Mouse (Mus musculus) MEL (cell line): ENCODE measurements around the gene Zfp74. TPM values are rescaled to one million over a fixed set of nuclear protein-coding genes. Genes with fewer than 3 reads are reported as not detected.

Experiments
- DNase-seq: peaks from one replicate; pipeline ENCODE4 v3.0.0; 2011; ENCODE audit warnings: low read depth, low spot score
- H3K27ac ChIP-seq: 2 replicates; pipeline ENCODE4 v1.5.1; 2012; ENCODE audit warnings: low read depth, mild to moderate bottlenecking, control low read depth, low read length, moderate library complexity; ENCODE audit not compliant: control insufficient read depth
- H3K27me3 ChIP-seq, 2 experiments: fragments of 150-350 bp in 1 of 2; sonication (generic) in 1 of 2; 2 replicates each; pipeline ENCODE4 v1.6.1; 2012; ENCODE audit warnings: low read length in 2 of 2, mild to moderate bottlenecking in 2 of 2, improper control_type of control experiment in 1 of 2, moderate library complexity in 1 of 2; ENCODE audit not compliant: insufficient read depth in 2 of 2, control insufficient read depth in 1 of 2
- H3K36me3 ChIP-seq, 2 experiments: 2 replicates each; pipeline ENCODE4 v1.6.1; 2012 to 2014; ENCODE audit warnings: low read length in 2 of 2, improper control_type of control experiment in 1 of 2, inconsistent platforms in 1 of 2, mild to moderate bottlenecking in 1 of 2; ENCODE audit not compliant: insufficient read depth in 2 of 2, control insufficient read depth in 1 of 2
- H3K4me1 ChIP-seq, 2 experiments: fragments of 150-350 bp in 1 of 2; sonication (generic) in 1 of 2; 2 replicates each; pipeline ENCODE4 v1.6.1; 2012; ENCODE audit warnings: low read length in 2 of 2, improper control_type of control experiment in 1 of 2, mild to moderate bottlenecking in 1 of 2; ENCODE audit not compliant: insufficient read depth in 2 of 2, control insufficient read depth in 1 of 2
- H3K4me3 ChIP-seq, 2 experiments: fragments of 150-350 bp in 1 of 2; sonication (generic) in 1 of 2; 2 replicates each; pipeline ENCODE4 v1.5.1; 2012; ENCODE audit warnings: low read depth in 2 of 2, low read length in 2 of 2, mild to moderate bottlenecking in 2 of 2, moderate library complexity in 2 of 2, control low read depth in 1 of 2, improper control_type of control experiment in 1 of 2; ENCODE audit not compliant: control insufficient read depth in 1 of 2, insufficient read depth in 1 of 2
- H3K79me2 ChIP-seq: 2 replicates; pipeline ENCODE4 v1.6.1; 2012; ENCODE audit warnings: mild to moderate bottlenecking, low read length, moderate library complexity; ENCODE audit not compliant: control insufficient read depth, poor library complexity, insufficient read depth
- H3K9ac ChIP-seq: 2 replicates; pipeline ENCODE4 v1.6.1; 2012; ENCODE audit warnings: low read depth, mild to moderate bottlenecking, control low read depth, low read length, moderate library complexity; ENCODE audit not compliant: control insufficient read depth, poor library complexity, severe bottlenecking
- H3K9me3 ChIP-seq: fragments of 150-350 bp; sonication (generic); replicated peaks from 2 replicates; pipeline ENCODE4 v1.6.1; 2012; ENCODE audit warnings: mild to moderate bottlenecking, low read length, improper control_type of control experiment, moderate library complexity; ENCODE audit not compliant: insufficient read depth
- BHLHE40 ChIP-seq: IDR thresholded peaks from 2 replicates; pipeline ENCODE4 v1.6.1; 2012; ENCODE audit warnings: low read depth, mild to moderate bottlenecking, inconsistent platforms, low read length, improper control_type of control experiment, borderline replicate concordance
- CHD1 ChIP-seq: IDR thresholded peaks from 2 replicates; pipeline ENCODE4 v1.6.1; 2012; ENCODE audit warnings: low read depth, mild to moderate bottlenecking, inconsistent platforms, low read length, improper control_type of control experiment
- CTCF ChIP-seq, 3 experiments: IDR thresholded peaks in 2 of 3; conservative IDR thresholded peaks in 1 of 3; 2 replicates each; pipeline ENCODE4 v1.5.1; 2011 to 2012; ENCODE audit warnings: low read length in 3 of 3, low read depth in 2 of 3, mild to moderate bottlenecking in 2 of 3, improper control_type of control experiment in 1 of 3, inconsistent platforms in 1 of 3, mixed read lengths in 1 of 3, moderate library complexity in 1 of 3; ENCODE audit not compliant: control insufficient read depth in 1 of 3, insufficient read depth in 1 of 3, poor library complexity in 1 of 3, severe bottlenecking in 1 of 3
- EP300 ChIP-seq, 2 experiments: IDR thresholded peaks; 2 replicates each; pipeline ENCODE4 v1.6.1; 2011; ENCODE audit warnings: improper control_type of control experiment in 2 of 2, low read length in 2 of 2, low read depth in 1 of 2, mild to moderate bottlenecking in 1 of 2
- GABPA ChIP-seq: IDR thresholded peaks from 2 replicates; pipeline ENCODE4 v1.6.1; 2012; ENCODE audit warnings: low read depth, mild to moderate bottlenecking, inconsistent platforms, low read length, improper control_type of control experiment, moderate library complexity
- JUND ChIP-seq: IDR thresholded peaks from 2 replicates; pipeline ENCODE4 v1.6.1; 2011; ENCODE audit warnings: low read depth, mild to moderate bottlenecking, improper control_type of control experiment, low read length
- KAT2A ChIP-seq: conservative IDR thresholded peaks from 2 replicates; pipeline ENCODE4 v1.6.1; 2012; ENCODE audit warnings: low read depth, low read length, improper control_type of control experiment, inconsistent platforms
- MAFK ChIP-seq: IDR thresholded peaks from 2 replicates; pipeline ENCODE4 v1.6.1; 2011; ENCODE audit warnings: low read depth, mild to moderate bottlenecking, low read length, improper control_type of control experiment, borderline replicate concordance
- MXI1 ChIP-seq: IDR thresholded peaks from 2 replicates; pipeline ENCODE4 v1.6.1; 2011; ENCODE audit warnings: mild to moderate bottlenecking, low read depth, low read length, improper control_type of control experiment
- MYC ChIP-seq: IDR thresholded peaks from 2 replicates; pipeline ENCODE4 v1.6.1; 2011; ENCODE audit warnings: low read depth, mild to moderate bottlenecking, low read length, improper control_type of control experiment, moderate library complexity
- NRF1 ChIP-seq: IDR thresholded peaks from 2 replicates; pipeline ENCODE4 v1.6.1; 2014; ENCODE audit warnings: low read depth, mild to moderate bottlenecking, inconsistent platforms, low read length, improper control_type of control experiment, moderate library complexity; ENCODE audit not compliant: poor library complexity, insufficient read depth, severe bottlenecking
- POLR2A ChIP-seq, 2 experiments: IDR thresholded peaks; 2 replicates each; pipeline ENCODE4 v1.6.1; 2011 to 2012; ENCODE audit warnings: low read length in 2 of 2, mild to moderate bottlenecking in 2 of 2, control low read depth in 1 of 2, improper control_type of control experiment in 1 of 2, low read depth in 1 of 2, moderate library complexity in 1 of 2; ENCODE audit not compliant: control insufficient read depth in 1 of 2, insufficient read depth in 1 of 2, poor library complexity in 1 of 2
- RAD21 ChIP-seq: IDR thresholded peaks from 2 replicates; pipeline ENCODE4 v1.6.1; 2011; ENCODE audit warnings: mild to moderate bottlenecking, low read depth, low read length, improper control_type of control experiment
- RCOR1 ChIP-seq: IDR thresholded peaks from 2 replicates; pipeline ENCODE4 v1.6.1; 2012; ENCODE audit warnings: low read depth, mild to moderate bottlenecking, inconsistent platforms, low read length, improper control_type of control experiment
- SIN3A ChIP-seq: IDR thresholded peaks from 2 replicates; pipeline ENCODE4 v1.6.1; 2012; ENCODE audit warnings: low read length, improper control_type of control experiment, inconsistent platforms
- SMC3 ChIP-seq: IDR thresholded peaks from 2 replicates; pipeline ENCODE4 v1.6.1; 2011; ENCODE audit warnings: low read depth, low read length, improper control_type of control experiment
- TAL1 ChIP-seq: IDR thresholded peaks from 2 replicates; pipeline ENCODE4 v1.6.1; 2012; ENCODE audit warnings: mild to moderate bottlenecking, inconsistent platforms, low read length, moderate library complexity, mixed read lengths
- TCF12 ChIP-seq: IDR thresholded peaks from 2 replicates; pipeline ENCODE4 v1.6.1; 2014; ENCODE audit warnings: low read depth, mild to moderate bottlenecking, inconsistent platforms, low read length, improper control_type of control experiment, moderate library complexity
- UBTF ChIP-seq: IDR thresholded peaks from 2 replicates; pipeline ENCODE4 v1.6.1; 2012; ENCODE audit warnings: low read depth, mild to moderate bottlenecking, inconsistent platforms, low read length, improper control_type of control experiment, moderate library complexity, borderline replicate concordance; ENCODE audit not compliant: insufficient read depth
- USF1 ChIP-seq: IDR thresholded peaks from 2 replicates; pipeline ENCODE4 v1.6.1; 2014; ENCODE audit warnings: low read depth, mild to moderate bottlenecking, inconsistent platforms, low read length, improper control_type of control experiment, moderate library complexity
- ZC3H11A ChIP-seq: IDR thresholded peaks from 2 replicates; pipeline ENCODE4 v1.6.1; 2012; ENCODE audit warnings: low read depth, mild to moderate bottlenecking, inconsistent platforms, low read length, improper control_type of control experiment
- ZNF384 ChIP-seq: IDR thresholded peaks from 2 replicates; pipeline ENCODE4 v1.6.1; 2012; ENCODE audit warnings: low read depth, mild to moderate bottlenecking, inconsistent platforms, low read length, improper control_type of control experiment
- polyA plus RNA-seq, 2 experiments: library from polyadenylated mRNA; stranded (reverse) in 1 of 2; unstranded in 1 of 2; fragments of >175 nt in 1 of 2; fragments of >200 nt in 1 of 2; gene quantifications; 2 replicates each; pipeline versions ENCODE4 v1.2.1 to v1.2.4; 2012; ENCODE audit warnings: low replicate concordance in 2 of 2, low read depth in 1 of 2; ENCODE audit not compliant: insufficient read length in 2 of 2, insufficient read depth in 1 of 2, missing spikeins in 1 of 2
- total RNA-seq: library from RNA; depleted of rRNA; stranded (reverse); fragments of 300-350 nt; gene quantifications from 2 replicates; pipeline ENCODE4 v1.2.3, GENCODE M21; 2012

Gene Zfp74
- total and polyA plus RNA-seq, 3 experiments, result 4.8 to 9.4 TPM; not detected in 1

DNA sequence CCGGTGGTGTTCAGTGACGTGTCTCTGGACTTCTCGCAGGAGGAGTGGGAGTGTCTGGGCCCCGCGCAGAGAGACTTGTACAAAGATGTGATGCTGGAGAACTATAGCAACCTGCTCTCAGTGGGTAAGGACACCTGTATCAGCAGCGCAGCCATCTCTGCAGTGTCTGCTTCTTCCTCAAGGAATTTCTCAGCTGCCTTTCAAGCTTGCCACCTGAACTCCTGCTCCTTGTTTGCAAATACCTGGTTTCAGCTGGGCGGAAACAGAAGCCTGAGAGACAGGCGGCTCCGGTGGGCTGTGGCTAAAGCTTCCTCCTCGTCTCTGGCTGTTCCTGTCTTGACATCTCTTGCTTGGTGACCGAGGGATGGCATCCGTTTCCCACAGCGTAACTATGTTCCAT, 41.7 kb downstream of the Zfp74 start:
- Histone ChIP-seq H3K9ac (no peak overlapping the region), H3K36me3 (no peaks in the 10 kb centered on the region; a peak in 1 of 4 replicates)
- TF ChIP-seq MXI1, result no peak
- no peak for TF ChIP-seq MYC
- TF ChIP-seq SIN3A, result no peak
- TF ChIP-seq UBTF, result no peak
- TF ChIP-seq CHD1, result no peak
- TF ChIP-seq RCOR1, result no peak
- TF ChIP-seq TCF12, result no peak
- no peak for TF ChIP-seq NRF1
- TF ChIP-seq BHLHE40, result no peak
- no peak for TF ChIP-seq TAL1
- TF ChIP-seq SMC3, result no peak
- TF ChIP-seq POLR2A (IDR thresholded peaks at IDR 0.05; ENCODE audit: control insufficient read depth in 1 of 2, insufficient read depth in 1 of 2, low read depth in 1 of 2, low read length in 2 of 2, poor library complexity in 1 of 2), result no peak
- TF ChIP-seq GABPA, result no peak
- no peak for TF ChIP-seq USF1
- TF ChIP-seq ZC3H11A, result no peak
- TF ChIP-seq EP300 (IDR thresholded peaks at IDR 0.05; ENCODE audit: low read depth in 1 of 2, low read length in 2 of 2), result no peak
- TF ChIP-seq, all 39 proteins: peak for 0
- no peak overlapping the region for H3K4me3 ChIP-seq
- no peaks in the 10 kb centered on the region for H3K79me2 ChIP-seq
- H3K27me3 ChIP-seq, result no peaks in the 10 kb centered on the region
- H3K9me3 ChIP-seq, result no peaks in the 10 kb centered on the region
- H3K4me1 ChIP-seq, result peaks cover 0 to 2% of the 10 kb centered on the region in 2 experiments; a peak in 1 of 4 replicates
- DNase-seq, result no peak
- no peak overlapping the region for H3K27ac ChIP-seq

GRCm38 (mm10) chr7:29910252-29910651, 43.6 kb downstream of the Zfp74 start:
- H3K9me3 ChIP-seq, result no peaks in the 10 kb centered on the region
- no peak for DNase-seq
- no peak overlapping the region for H3K9ac ChIP-seq
- peaks cover 0 to 5% of the 10 kb centered on the region in 2 experiments; a peak in 1 of 4 replicates for H3K4me1 ChIP-seq
- TF ChIP-seq ZNF384, result no peak
- no peak for TF ChIP-seq RAD21
- no peak for TF ChIP-seq EP300 (IDR thresholded peaks at IDR 0.05; ENCODE audit: low read depth in 1 of 2, low read length in 2 of 2)
- no peak for TF ChIP-seq KAT2A
- no peak for TF ChIP-seq JUND
- TF ChIP-seq MAFK, result no peak
- TF ChIP-seq CTCF (IDR thresholded peaks at IDR 0.05 in 2 of 3, conservative IDR thresholded peaks at IDR 0.05 in 1 of 3; ENCODE audit: control insufficient read depth in 1 of 3, insufficient read depth in 1 of 3, low read depth in 2 of 3, low read length in 3 of 3, poor library complexity in 1 of 3, severe bottlenecking in 1 of 3), result no peak
- no peaks in the 10 kb centered on the region; a peak in 1 of 4 replicates for H3K36me3 ChIP-seq
- no peak overlapping the region for H3K4me3 ChIP-seq
- no peaks in the 10 kb centered on the region for H3K79me2 ChIP-seq
- no peaks in the 10 kb centered on the region for H3K27me3 ChIP-seq
- no peak overlapping the region for H3K27ac ChIP-seq
